Mouse (Mus musculus): ENCODE results near the gene Umodl1. TPM values are rescaled to one million over a fixed set of nuclear protein-coding genes. Genes with fewer than 3 reads are reported as not detected.

Gene Umodl1
- polyA plus RNA-seq, 1 experiment from 2014 or later: 0.44 TPM

DNA sequence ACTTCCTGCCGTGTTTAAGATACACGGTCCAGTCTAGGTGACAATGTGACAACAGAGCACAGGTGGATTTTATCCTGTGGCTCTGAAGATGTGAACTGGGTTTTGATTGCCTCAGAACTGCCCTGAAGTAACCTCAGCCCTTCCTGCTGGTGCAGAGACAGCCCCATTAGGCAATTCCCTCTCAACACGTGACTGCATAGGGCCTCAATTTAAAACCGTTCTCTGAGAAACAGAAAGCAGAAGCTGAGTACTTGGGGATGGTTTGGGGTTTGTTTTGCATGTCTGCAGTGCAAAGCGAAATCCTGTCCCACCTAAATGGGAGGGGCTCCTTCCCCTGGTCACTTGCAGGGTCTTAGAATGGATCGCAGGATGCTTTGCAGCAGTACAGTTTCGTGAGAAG lies 85.2 kb downstream of the Umodl1 start:
- H3K4me1 ChIP-seq (replicated peaks; ENCODE audit: control insufficient read depth, insufficient read depth, low read length): no peaks in the 10 kb centered on the region; the same call in 1 of the 2 replicates
- no peak overlapping the region for H3K27ac ChIP-seq (ENCODE audit: low read length)
- H3K36me3 ChIP-seq (ENCODE audit: control insufficient read depth, insufficient read depth, low read length): no peaks in the 10 kb centered on the region
- H3K4me2 ChIP-seq (ENCODE audit: low read depth, low read length): no peak overlapping the region
- ATAC-seq (ENCODE audit: low read depth): no peak
- 59% methylated on average over 7 of the region's 7 CpGs for WGBS
- no peak overlapping the region for H3K9ac ChIP-seq (ENCODE audit: low read length)
- H3K9me3 ChIP-seq (ENCODE audit: control insufficient read depth, low read length): no peaks in the 10 kb centered on the region
- H3K27me3 ChIP-seq (ENCODE audit: control insufficient read depth, insufficient read depth, low read depth, low read length): no peaks in the 10 kb centered on the region
- H3K4me3 ChIP-seq (ENCODE audit: low read length): no peak overlapping the region

DNA sequence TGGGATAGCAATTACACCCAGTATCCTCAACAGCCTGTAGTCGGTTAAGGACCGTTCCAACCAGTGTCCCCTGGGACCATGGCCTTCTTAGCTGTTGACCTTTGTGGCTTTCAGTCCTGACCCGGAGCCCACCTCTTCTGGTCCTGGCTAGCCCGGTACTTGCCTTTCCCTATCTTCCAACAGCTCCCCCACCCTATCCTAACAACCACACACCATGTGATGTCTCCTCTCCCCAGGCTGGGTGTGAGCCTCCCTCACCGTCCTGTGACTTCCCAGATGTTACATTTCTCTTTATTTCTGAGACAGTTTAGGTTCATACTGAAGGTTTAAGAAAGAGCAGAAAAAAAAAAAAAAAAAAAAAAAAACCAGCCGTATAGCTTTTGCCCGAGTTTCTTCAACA lies 86.0 kb downstream of the Umodl1 start:
- Histone ChIP-seq H3K9ac (ENCODE audit: low read length) (no peak overlapping the region), H3K4me1 (replicated peaks; ENCODE audit: control insufficient read depth, insufficient read depth, low read length) (no peaks in the 10 kb centered on the region; the same call in 1 of the 2 replicates), H3K4me2 (ENCODE audit: low read depth, low read length) (no peak overlapping the region), H3K9me3 (ENCODE audit: control insufficient read depth, low read length) (no peaks in the 10 kb centered on the region), H3K4me3 (ENCODE audit: low read length) (no peak overlapping the region), H3K27ac (ENCODE audit: low read length) (no peak overlapping the region), H3K27me3 (ENCODE audit: control insufficient read depth, insufficient read depth, low read depth, low read length) (no peaks in the 10 kb centered on the region), H3K36me3 (ENCODE audit: control insufficient read depth, insufficient read depth, low read length) (no peaks in the 10 kb centered on the region)
- WGBS: 63% methylated on average over 7 of the region's 7 CpGs
- no peak for ATAC-seq (ENCODE audit: low read depth)

DNA sequence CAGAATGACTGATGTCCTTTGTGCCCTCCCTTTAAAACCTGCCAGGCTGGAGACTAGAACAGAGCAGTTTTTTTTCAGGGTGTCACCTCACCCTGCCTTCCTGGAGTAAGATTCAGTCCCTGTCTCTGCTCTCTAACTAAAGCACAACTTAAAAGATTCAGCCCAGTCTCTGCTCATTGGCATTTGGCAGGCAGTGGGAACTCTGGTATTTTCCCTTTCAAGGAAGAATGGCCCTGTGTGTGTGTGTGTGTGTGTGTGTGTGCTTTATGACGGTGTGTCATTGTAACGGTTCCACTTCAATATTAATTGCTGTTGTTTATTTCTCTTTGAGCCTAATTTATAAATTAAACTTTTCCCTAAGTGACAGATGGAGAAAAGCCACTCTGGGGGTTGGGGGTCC lies 88.3 kb downstream of the Umodl1 start:
- no peak overlapping the region for H3K9ac ChIP-seq (ENCODE audit: low read length)
- 40% methylated on average over 2 of the region's 2 CpGs for WGBS
- H3K4me3 ChIP-seq (ENCODE audit: low read length): no peak overlapping the region
- H3K27me3 ChIP-seq (ENCODE audit: control insufficient read depth, insufficient read depth, low read depth, low read length): no peaks in the 10 kb centered on the region
- no peak overlapping the region for H3K4me2 ChIP-seq (ENCODE audit: low read depth, low read length)
- no peak for ATAC-seq (ENCODE audit: low read depth)
- H3K27ac ChIP-seq (ENCODE audit: low read length): no peak overlapping the region
- no peaks in the 10 kb centered on the region; the same call in 1 of the 2 replicates for H3K4me1 ChIP-seq (replicated peaks; ENCODE audit: control insufficient read depth, insufficient read depth, low read length)
- no peaks in the 10 kb centered on the region for H3K36me3 ChIP-seq (ENCODE audit: control insufficient read depth, insufficient read depth, low read length)
- H3K9me3 ChIP-seq (ENCODE audit: control insufficient read depth, low read length): no peaks in the 10 kb centered on the region

DNA sequence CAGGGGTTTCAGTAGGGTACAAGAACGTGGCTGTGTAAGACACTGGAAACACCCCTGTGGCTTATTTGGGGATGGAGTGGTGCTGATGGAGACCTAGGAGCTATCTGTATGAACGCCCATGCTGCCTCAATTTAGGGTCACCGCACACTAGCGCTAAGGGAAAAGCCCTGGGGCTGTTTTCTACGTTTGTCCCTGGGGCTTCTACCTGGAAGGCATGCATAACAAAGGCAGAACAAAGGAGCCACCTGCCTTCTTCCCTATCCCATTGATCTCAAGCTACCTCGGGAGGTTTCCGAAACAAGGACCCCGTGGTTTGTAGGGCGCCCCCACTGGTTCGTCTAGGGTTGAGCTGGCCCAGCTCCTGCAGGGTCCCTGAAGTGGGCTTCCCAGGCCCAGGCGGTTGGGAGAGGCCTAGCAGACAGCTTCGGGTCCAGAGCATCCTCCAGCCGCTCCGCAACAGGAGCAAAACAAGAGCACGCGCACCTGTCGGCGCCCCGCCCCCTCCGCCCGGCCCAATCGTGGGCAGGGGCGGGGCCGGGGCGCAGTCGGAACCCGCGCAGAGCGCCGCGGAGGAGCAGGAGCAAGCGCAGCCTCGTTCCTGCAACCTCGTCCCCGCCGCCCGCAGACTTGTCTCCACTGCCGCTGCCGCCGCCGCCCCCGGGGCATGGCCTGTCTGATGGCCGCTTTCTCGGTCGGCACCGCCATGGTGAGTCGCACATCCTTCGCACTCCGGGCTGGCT lies 102.9 kb downstream of the Umodl1 start, which contains the start of gene Abcg1:
Gene Abcg1, plus strand, starts transcription at position 525 of the 740 bp plus-strand sequence.
- WGBS: 3% methylated on average over 39 of the region's 49 CpGs
- ATAC-seq (ENCODE audit: low read depth): peak; percentile 31; the same call in 1 of the 2 replicates
- no peaks in the 10 kb centered on the region for H3K9me3 ChIP-seq (ENCODE audit: control insufficient read depth, low read length)
- peak within 1 kb of the TSS; percentile 76 for H3K27ac ChIP-seq (ENCODE audit: low read length)
- H3K27me3 ChIP-seq (ENCODE audit: control insufficient read depth, insufficient read depth, low read depth, low read length): peaks cover 30% of the 10 kb centered on the region
- peak within 1 kb of the TSS; percentile 87 for H3K4me2 ChIP-seq (ENCODE audit: low read depth, low read length)
- no peaks in the 10 kb centered on the region for H3K36me3 ChIP-seq (ENCODE audit: control insufficient read depth, insufficient read depth, low read length)
- peak within 1 kb of the TSS; percentile 60 for H3K9ac ChIP-seq (ENCODE audit: low read length)
- peaks cover 14% of the 10 kb centered on the region for H3K4me1 ChIP-seq (replicated peaks; ENCODE audit: control insufficient read depth, insufficient read depth, low read length)
- H3K4me3 ChIP-seq (ENCODE audit: low read length): peak within 1 kb of the TSS; percentile 58

DNA sequence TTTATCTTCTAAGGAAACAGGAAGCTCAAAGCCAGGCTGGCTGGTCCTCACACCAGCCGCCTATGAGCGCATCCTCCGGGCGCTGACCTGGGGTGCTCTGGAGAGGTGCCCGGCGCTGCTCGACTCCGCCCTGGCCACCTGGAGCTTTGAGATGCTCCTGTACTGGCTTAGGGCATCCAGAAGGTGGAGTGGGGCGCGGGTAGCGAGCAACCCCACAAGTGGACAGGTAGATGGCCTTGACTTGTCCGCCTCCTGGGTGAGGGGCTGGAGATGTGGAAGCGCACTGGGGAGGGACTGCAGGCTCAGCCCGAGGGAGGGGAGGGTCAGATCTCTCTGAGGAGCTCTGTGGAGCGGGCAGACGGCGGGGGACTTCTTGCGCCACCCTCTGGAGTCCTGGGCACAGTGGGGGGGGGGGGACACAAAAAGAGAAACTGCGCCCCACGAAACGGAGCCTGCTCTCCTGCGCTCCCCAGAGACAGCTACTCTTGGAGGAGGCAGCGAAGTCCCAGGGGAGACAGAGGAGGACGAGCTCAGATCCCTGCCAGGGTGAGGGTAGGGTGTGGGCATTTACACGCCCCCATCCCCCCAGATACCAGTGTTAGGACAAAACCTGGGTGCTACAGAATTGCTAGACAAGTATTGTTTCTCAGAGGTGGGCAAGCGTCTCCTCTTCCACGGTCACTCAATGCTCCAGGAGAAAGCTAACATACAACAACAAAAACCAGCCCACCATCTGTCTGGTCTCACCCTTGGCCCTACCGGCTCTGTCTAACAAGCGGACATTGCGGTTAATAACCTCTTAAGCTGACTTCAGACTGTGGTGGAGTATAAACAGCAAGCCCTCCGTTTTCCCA lies 103.7 kb downstream of the Umodl1 start:
- ATAC-seq (ENCODE audit: low read depth): peak; percentile 21; the same call in 1 of the 2 replicates
- peaks cover 30% of the 10 kb centered on the region for H3K27me3 ChIP-seq (ENCODE audit: control insufficient read depth, insufficient read depth, low read depth, low read length)
- H3K36me3 ChIP-seq (ENCODE audit: control insufficient read depth, insufficient read depth, low read length): no peaks in the 10 kb centered on the region
- H3K9me3 ChIP-seq (ENCODE audit: control insufficient read depth, low read length): no peaks in the 10 kb centered on the region
- H3K27ac ChIP-seq (ENCODE audit: low read length): peak overlapping the region; percentile 76
- peak overlapping the region; percentile 60 for H3K9ac ChIP-seq (ENCODE audit: low read length)
- WGBS: 3% methylated on average over 31 of the region's 31 CpGs
- H3K4me1 ChIP-seq (replicated peaks; ENCODE audit: control insufficient read depth, insufficient read depth, low read length): peaks cover 14% of the 10 kb centered on the region
- peak overlapping the region; percentile 58 for H3K4me3 ChIP-seq (ENCODE audit: low read length)
- H3K4me2 ChIP-seq (ENCODE audit: low read depth, low read length): peak overlapping the region; percentile 87

DNA sequence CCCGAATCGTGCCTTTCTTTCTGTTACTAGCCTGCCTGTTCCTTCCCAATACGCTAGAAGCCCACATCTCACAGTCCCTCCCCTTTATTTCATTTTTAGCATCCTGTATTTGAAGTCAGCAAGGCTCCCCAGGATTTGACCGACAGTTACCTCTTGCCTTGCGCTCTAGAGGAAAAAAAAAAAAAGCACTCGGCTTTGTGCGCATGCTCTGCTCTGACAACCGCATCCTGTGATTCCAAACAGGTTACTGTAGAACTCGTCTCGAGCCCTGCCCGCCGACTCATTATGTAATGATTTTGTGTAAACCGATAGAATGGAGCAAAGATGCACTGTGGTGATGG lies 104.3 kb downstream of the Umodl1 start:
- Histone ChIP-seq H3K27me3 (ENCODE audit: control insufficient read depth, insufficient read depth, low read depth, low read length) (peaks cover 30% of the 10 kb centered on the region), H3K4me2 (ENCODE audit: low read depth, low read length) (peak overlapping the region; percentile 87), H3K4me1 (replicated peaks; ENCODE audit: control insufficient read depth, insufficient read depth, low read length) (peaks cover 14% of the 10 kb centered on the region), H3K36me3 (ENCODE audit: control insufficient read depth, insufficient read depth, low read length) (no peaks in the 10 kb centered on the region), H3K27ac (ENCODE audit: low read length) (peak overlapping the region; percentile 76), H3K4me3 (ENCODE audit: low read length) (peak overlapping the region; percentile 58), H3K9ac (ENCODE audit: low read length) (peak overlapping the region; percentile 60), H3K9me3 (ENCODE audit: control insufficient read depth, low read length) (no peaks in the 10 kb centered on the region)
- ATAC-seq (ENCODE audit: low read depth): peak; percentile 32; the same call in 1 of the 2 replicates
- 2% methylated on average over 13 of the region's 13 CpGs for WGBS

DNA sequence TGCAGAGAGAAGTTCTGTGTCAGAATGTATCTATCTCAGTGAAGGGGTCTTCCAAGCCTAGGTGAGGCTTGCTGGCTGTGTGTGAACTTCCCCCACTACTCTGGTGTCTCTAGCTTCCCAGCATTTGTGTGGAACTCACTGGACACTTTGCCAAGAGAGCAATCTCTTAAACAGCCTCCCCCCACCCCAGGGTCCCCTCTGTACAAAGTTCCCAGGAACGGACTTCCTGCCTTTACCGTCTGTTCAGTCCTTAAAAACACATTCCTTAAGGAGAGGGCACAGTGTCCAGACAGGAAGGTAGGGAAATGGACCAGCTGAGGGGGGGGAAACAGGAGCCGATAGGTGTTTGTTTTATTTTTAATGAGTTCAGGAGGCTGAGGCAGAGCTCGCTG lies 105.8 kb downstream of the Umodl1 start:
- H3K27me3 ChIP-seq (ENCODE audit: control insufficient read depth, insufficient read depth, low read depth, low read length): peaks cover 30% of the 10 kb centered on the region
- ATAC-seq (ENCODE audit: low read depth): peak; percentile 69
- H3K4me1 ChIP-seq (replicated peaks; ENCODE audit: control insufficient read depth, insufficient read depth, low read length): peaks cover 14% of the 10 kb centered on the region
- H3K9me3 ChIP-seq (ENCODE audit: control insufficient read depth, low read length): no peaks in the 10 kb centered on the region
- H3K4me2 ChIP-seq (ENCODE audit: low read depth, low read length): peak overlapping the region; percentile 29; the same call in 1 of the 2 replicates
- peak overlapping the region; percentile 12; the same call in 1 of the 2 replicates for H3K4me3 ChIP-seq (ENCODE audit: low read length)
- no peak overlapping the region for H3K9ac ChIP-seq (ENCODE audit: low read length)
- peak overlapping the region; percentile 82 for H3K27ac ChIP-seq (ENCODE audit: low read length)
- WGBS: 29% methylated on average over 4 of the region's 4 CpGs
- H3K36me3 ChIP-seq (ENCODE audit: control insufficient read depth, insufficient read depth, low read length): no peaks in the 10 kb centered on the region

Data from lung, embryonic 16.5 days (tissue).